Mouse (Mus musculus): Measurements from ENCODE around the gene Ubr4.
A peak's percentile ranks its signal among the peaks of the same experiment; 100 is the strongest.
"Not testable (repeated sequence)": the region's sequence is repeated elsewhere in the genome, so short reads cannot be mapped to it uniquely, and the experiment has no call there.

Gene Ubr4

GRCm38 (mm10) chr4:139360761-139361548, 8.5 kb downstream of the Ubr4 start:
- no peak for DNase-seq

- DNase-seq, result no peak
Measured at GRCm38 (mm10) chr4:139367336-139367735, 14.9 kb downstream of the Ubr4 start.

GRCm38 (mm10) chr4:139368038-139368437, 15.6 kb downstream of the Ubr4 start:
- DNase-seq, result no peak

GRCm38 (mm10) chr4:139373130-139373529, 20.7 kb downstream of the Ubr4 start:
- DNase-seq, result no peak

- DNase-seq, result no peak
Measured at GRCm38 (mm10) chr4:139373531-139373930, 21.1 kb downstream of the Ubr4 start.

- DNase-seq, result peak; percentile 1
Measured at GRCm38 (mm10) chr4:139379719-139380118, 27.3 kb downstream of the Ubr4 start.

GRCm38 (mm10) chr4:139380207-139380748, 27.9 kb downstream of the Ubr4 start:
- peak; percentile 99 for DNase-seq

GRCm38 (mm10) chr4:139380775-139381451, 28.5 kb downstream of the Ubr4 start:
- DNase-seq, result peak; percentile 28

- DNase-seq, result no peak
Measured at GRCm38 (mm10) chr4:139381452-139381845, 29.0 kb downstream of the Ubr4 start.

GRCm38 (mm10) chr4:139382231-139382630, 29.8 kb downstream of the Ubr4 start:
- no peak for DNase-seq

- not testable (repeated sequence) for DNase-seq
Measured at GRCm38 (mm10) chr4:139385841-139386240, 33.4 kb downstream of the Ubr4 start.

- peak; percentile 2 for DNase-seq
Measured at GRCm38 (mm10) chr4:139386869-139387319, 34.5 kb downstream of the Ubr4 start.

- no peak for DNase-seq
Measured at GRCm38 (mm10) chr4:139389557-139389956, 37.1 kb downstream of the Ubr4 start.

GRCm38 (mm10) chr4:139395431-139395830, 43.0 kb downstream of the Ubr4 start:
- no peak for DNase-seq

- DNase-seq, result no peak
Measured at GRCm38 (mm10) chr4:139400487-139400886, 48.1 kb downstream of the Ubr4 start.

- DNase-seq, result no peak
Measured at GRCm38 (mm10) chr4:139403214-139403613, 50.8 kb downstream of the Ubr4 start.

GRCm38 (mm10) chr4:139411351-139411750, 58.9 kb downstream of the Ubr4 start:
- DNase-seq, result no peak

GRCm38 (mm10) chr4:139417868-139418267, 65.5 kb downstream of the Ubr4 start:
- no peak for DNase-seq

GRCm38 (mm10) chr4:139421621-139422020, 69.2 kb downstream of the Ubr4 start:
- DNase-seq, result no peak

- DNase-seq, result no peak
Measured at GRCm38 (mm10) chr4:139422409-139422808, 70.0 kb downstream of the Ubr4 start.

GRCm38 (mm10) chr4:139423270-139423669, 70.9 kb downstream of the Ubr4 start:
- no peak for DNase-seq

GRCm38 (mm10) chr4:139430176-139430575, 77.8 kb downstream of the Ubr4 start:
- DNase-seq, result peak; percentile 81

GRCm38 (mm10) chr4:139430891-139431290, 78.5 kb downstream of the Ubr4 start:
- DNase-seq, result no peak
